Mouse (Mus musculus): Measurements from ENCODE around the gene H3f3a.

DNA sequence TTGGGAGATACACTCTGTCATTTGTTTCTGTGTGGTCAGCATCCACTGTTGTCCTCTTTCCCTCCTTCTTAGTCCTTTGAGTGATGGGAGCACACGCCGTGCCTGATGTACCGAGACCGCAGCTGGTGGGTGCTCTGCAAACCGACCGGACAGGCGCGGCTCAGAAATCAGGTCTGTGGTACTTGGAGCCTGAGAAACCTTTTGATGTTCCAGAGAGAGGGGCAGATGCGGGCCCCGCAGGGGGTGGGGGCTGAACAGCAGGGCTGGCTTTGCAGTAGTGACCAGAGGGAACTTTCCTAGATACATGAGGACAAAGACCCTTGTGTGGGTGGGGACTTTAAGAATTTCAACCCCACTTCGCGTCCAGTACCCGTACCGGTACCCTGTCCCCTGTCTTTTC, 50.4 kb downstream of the H3f3a start:
- TF ChIP-seq CTCF (IDR thresholded peaks at IDR 0.05; ENCODE audit: borderline replicate concordance, extremely low read depth, insufficient read depth, insufficient read length) (no peak), POLR2A (IDR thresholded peaks at IDR 0.05; ENCODE audit: borderline replicate concordance, extremely low read depth, insufficient read depth, insufficient read length, poor library complexity, severe bottlenecking) (no peak)
